Mouse (Mus musculus): ENCODE data around the gene Spata33. TPM values are rescaled to one million over a fixed set of nuclear protein-coding genes. Genes with fewer than 3 reads are reported as not detected.
"Not testable (repeated sequence)": the region's sequence is repeated elsewhere in the genome, so short reads cannot be mapped to it uniquely, and the experiment has no call there.

Gene Spata33
- 0.17 TPM in 1 of 2 replicates, not detected in the other for polyA plus RNA-seq (2012)

DNA sequence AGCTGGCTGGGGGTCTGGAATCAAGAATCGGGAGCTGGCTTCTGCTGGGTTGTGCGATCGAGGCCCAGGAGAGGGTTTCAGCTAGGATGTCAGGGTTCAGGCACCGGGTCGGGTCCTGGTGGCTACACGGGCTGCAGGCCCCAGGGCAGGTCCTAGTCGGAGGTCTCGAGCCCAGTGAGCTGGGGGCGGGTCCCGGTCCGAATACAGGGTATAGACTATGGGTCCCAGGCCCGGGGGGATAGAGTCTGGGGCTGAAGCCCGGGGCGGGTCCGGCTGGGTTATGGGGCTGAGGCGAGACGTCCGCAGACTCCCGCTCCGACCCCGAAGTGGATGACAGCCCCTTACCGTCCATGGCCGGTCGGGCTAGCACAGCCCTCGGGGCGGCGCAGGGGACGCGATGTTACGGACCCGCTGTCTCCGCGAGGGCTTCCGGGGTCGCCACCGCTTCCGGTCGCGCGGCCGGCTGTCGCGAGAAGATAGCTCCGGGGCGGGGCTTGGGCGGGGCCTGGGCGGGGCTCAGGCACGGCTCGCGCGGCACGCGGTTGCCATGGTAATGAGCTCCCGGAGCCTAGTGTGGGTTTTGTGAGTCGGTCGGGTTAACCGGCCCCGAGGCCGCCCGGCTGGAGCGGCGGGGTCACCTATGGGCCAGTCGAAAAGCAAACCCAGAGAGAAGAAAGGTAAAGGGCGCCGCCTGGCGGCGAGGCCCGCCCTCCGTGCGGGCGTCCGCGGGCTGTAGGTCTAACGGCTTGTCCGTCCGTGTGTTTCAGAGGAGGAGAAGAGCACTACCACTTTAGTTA is at the start of gene Spata33, which contains the start of gene Chmp1a:
Gene Spata33 (plus strand): TSS at position 512 of the 797 bp plus-strand sequence.
Gene Chmp1a (minus strand): TSS at position 443 of the 797 bp plus-strand sequence.
- H3K9me3 ChIP-seq (ENCODE audit: control insufficient read depth, low read length) = no peaks in the 10 kb centered on the region
- H3K36me3 ChIP-seq (ENCODE audit: control insufficient read depth) = peaks cover 36% of the 10 kb centered on the region
- TF ChIP-seq GATA1 (IDR thresholded peaks at IDR 0.05; ENCODE audit: low read length) (no peak), TAL1 (IDR thresholded peaks at IDR 0.05; ENCODE audit: low read length) (no peak)
- peak within 1 kb of the TSS; percentile 83 for H3K4me3 ChIP-seq (replicated peaks)
- peaks cover 17% of the 10 kb centered on the region for H3K27me3 ChIP-seq (ENCODE audit: control insufficient read depth)
- peaks cover 31% of the 10 kb centered on the region for H3K4me1 ChIP-seq (ENCODE audit: control insufficient read depth)

DNA sequence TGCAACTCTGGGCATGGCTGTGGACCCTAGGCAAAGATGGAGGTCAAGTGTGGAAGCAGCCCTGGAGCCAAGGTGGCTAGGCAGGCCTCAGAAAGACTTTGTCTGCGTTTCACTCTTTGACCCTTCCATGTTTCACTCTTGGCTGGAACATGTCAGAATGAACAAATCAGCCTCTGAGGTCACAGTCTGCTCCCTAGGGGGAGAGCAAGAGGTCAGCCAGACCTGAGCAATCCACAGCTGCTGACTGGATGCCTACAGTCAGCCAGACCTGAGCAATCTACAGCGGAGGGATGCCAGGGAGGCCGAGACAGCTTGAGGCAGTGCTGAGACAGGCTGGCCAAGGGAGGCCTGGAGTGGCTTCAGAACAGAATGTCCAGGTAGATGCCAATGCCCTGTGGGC is 31.2 kb upstream of the Spata33 start:
- Histone ChIP-seq H3K4me1 (ENCODE audit: control insufficient read depth) (no peaks in the 10 kb centered on the region; the same call in 1 of the 2 replicates), H3K9me3 (ENCODE audit: control insufficient read depth, low read length) (peaks cover 29% of the 10 kb centered on the region), H3K27me3 (ENCODE audit: control insufficient read depth) (peaks cover 2% of the 10 kb centered on the region), H3K4me3 (replicated peaks) (no peak overlapping the region), H3K36me3 (ENCODE audit: control insufficient read depth) (no peaks in the 10 kb centered on the region)
- TF ChIP-seq TAL1 (IDR thresholded peaks at IDR 0.05; ENCODE audit: low read length) = no peak
- TF ChIP-seq GATA1 (IDR thresholded peaks at IDR 0.05; ENCODE audit: low read length) = no peak

DNA sequence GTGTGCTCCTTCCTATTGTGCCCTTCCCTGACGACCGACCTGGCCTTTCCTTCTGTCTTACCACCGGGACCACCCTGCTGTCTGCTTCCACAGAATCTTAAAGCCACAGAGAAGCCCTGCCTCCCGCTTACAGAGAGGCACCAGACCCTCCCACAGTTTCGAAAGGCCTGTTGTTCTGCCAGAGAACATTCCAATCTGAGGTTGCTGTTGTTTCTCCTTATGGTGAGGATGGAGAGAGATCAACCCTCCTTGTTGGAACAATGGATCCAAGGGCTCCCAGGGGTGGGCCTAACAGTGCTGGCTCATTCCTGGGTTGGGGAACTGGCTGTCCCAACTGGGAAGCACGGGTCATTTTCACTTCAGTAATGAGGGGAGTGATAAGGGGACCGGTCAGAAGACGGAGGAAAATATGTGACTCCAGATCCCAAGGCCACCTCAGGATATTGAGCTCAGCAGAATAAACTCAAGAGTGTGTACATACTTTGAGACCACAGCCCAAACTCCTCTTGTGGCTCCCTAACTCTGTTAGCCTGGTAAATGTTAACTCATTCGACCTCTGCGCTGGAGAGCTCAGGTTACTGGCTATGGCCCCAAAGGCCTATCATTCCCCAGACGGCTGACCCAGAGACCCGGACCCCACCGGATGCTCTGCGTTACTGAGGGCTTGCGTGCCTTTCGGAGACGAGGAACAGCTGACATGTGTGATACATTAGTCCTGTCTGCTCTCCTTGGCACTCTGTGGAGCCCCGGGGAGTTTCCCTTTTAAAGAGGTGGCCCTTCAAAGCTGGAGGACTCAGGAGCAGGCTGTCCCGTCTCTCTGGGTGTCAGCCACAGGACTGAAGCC is 26.8 kb upstream of the Spata33 start, which contains the start of gene Dpep1:
Gene Dpep1 (plus strand): TSS at position 677 of the 844 bp plus-strand sequence.
- no peak within 1 kb of the TSS for H3K4me3 ChIP-seq (replicated peaks)
- peaks cover 22% of the 10 kb centered on the region for H3K4me1 ChIP-seq (ENCODE audit: control insufficient read depth)
- TF ChIP-seq TAL1 (IDR thresholded peaks at IDR 0.05; ENCODE audit: low read length) (no peak), GATA1 (IDR thresholded peaks at IDR 0.05; ENCODE audit: low read length) (no peak)
- no peaks in the 10 kb centered on the region for H3K36me3 ChIP-seq (ENCODE audit: control insufficient read depth)
- H3K9me3 ChIP-seq (ENCODE audit: control insufficient read depth, low read length) = no peaks in the 10 kb centered on the region
- H3K27me3 ChIP-seq (ENCODE audit: control insufficient read depth) = peaks cover 12% of the 10 kb centered on the region

DNA sequence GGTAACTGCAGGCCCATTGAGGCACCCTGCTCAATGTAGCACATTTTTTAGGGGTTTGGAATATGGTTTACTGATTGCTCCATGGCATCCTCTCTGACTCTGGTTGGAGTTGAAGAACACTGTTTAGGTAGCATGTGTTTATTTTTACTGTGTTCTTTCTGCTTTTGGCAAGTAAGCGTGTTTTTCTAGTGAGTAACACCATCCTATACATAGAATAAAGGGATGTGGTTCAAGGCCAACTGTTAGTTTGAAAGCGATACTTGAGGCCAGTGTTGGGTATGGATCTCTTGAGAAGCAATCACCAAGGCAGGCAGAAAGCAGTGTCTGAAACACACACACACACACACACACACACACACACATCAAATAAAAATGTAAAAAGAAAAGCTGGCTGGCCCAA is 24.6 kb upstream of the Spata33 start:
- Histone ChIP-seq H3K4me1 (ENCODE audit: control insufficient read depth) (peaks cover 30% of the 10 kb centered on the region), H3K9me3 (ENCODE audit: control insufficient read depth, low read length) (no peaks in the 10 kb centered on the region), H3K27me3 (ENCODE audit: control insufficient read depth) (peaks cover 14% of the 10 kb centered on the region), H3K36me3 (ENCODE audit: control insufficient read depth) (no peaks in the 10 kb centered on the region), H3K4me3 (replicated peaks) (no peak overlapping the region)
- no peak for TF ChIP-seq GATA1 (IDR thresholded peaks at IDR 0.05; ENCODE audit: low read length)
- no peak for TF ChIP-seq TAL1 (IDR thresholded peaks at IDR 0.05; ENCODE audit: low read length)

DNA sequence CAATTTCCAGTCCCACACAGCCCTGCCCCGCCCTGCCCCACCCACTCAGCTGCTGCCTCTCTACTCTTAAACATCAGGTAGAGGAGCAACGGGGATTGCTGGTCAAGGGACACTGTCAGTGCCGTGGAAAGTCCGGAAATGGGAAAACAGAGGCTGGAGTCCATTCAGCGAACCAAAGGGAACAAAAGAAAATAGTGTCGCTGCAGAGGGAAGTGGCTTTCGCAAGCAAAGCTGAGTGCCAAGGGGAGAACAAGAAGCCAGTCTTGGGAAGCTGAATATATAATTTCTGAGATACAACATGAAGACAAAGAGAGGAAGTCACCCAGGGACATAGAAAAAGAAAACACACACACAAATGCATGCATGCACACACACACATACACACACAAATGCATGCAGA is 23.8 kb upstream of the Spata33 start:
- Histone ChIP-seq H3K4me1 (ENCODE audit: control insufficient read depth) (peaks cover 30% of the 10 kb centered on the region), H3K27me3 (ENCODE audit: control insufficient read depth) (peaks cover 14% of the 10 kb centered on the region), H3K4me3 (replicated peaks) (no peak overlapping the region), H3K36me3 (ENCODE audit: control insufficient read depth) (no peaks in the 10 kb centered on the region), H3K9me3 (ENCODE audit: control insufficient read depth, low read length) (no peaks in the 10 kb centered on the region)
- TF ChIP-seq TAL1 (IDR thresholded peaks at IDR 0.05; ENCODE audit: low read length) (no peak), GATA1 (IDR thresholded peaks at IDR 0.05; ENCODE audit: low read length) (no peak)

DNA sequence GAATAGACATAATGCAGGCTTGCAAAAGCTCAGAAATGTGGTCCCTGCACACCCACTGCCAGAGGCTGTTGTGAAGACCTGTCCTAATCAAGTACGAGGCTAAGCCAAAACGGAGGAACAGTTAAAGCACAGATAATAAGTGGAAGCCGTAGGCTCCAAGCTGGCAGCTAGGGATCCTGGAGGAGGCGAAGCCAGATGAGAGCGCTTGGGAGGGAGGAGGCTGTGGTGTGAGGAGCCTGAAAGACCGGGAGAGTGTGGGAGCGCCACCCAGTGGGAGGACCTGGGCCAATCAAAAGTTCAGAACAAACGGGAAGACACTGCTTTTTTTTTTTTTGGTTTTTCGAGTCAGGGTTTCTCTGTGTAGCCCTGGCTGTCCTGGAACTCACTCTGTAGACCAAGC is 22.0 kb upstream of the Spata33 start:
- no peaks in the 10 kb centered on the region for H3K36me3 ChIP-seq (ENCODE audit: control insufficient read depth)
- peaks cover 31% of the 10 kb centered on the region for H3K4me1 ChIP-seq (ENCODE audit: control insufficient read depth)
- TF ChIP-seq GATA1 (IDR thresholded peaks at IDR 0.05; ENCODE audit: low read length) (no peak), TAL1 (IDR thresholded peaks at IDR 0.05; ENCODE audit: low read length) (no peak)
- H3K9me3 ChIP-seq (ENCODE audit: control insufficient read depth, low read length) = no peaks in the 10 kb centered on the region
- no peak overlapping the region for H3K4me3 ChIP-seq (replicated peaks)
- H3K27me3 ChIP-seq (ENCODE audit: control insufficient read depth) = peaks cover 18% of the 10 kb centered on the region

DNA sequence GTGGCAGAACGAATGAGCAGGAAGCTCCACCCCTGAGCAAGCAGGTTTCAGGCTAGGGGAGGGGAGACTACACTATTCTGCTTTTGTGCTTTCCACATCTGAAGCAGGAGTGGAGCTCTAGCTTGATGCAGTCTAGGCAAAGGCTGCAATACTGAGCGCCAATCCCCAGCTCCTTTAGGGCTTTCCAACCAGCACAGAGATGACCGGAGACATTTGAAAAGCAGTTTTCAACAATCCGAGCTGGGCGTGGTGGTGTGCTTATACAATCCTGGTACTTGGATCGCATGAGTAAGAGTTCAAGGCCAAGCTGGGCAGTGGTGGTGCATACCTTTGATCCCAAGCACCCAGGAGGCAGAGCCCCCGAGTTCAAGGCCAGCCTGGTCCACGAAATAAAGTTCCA is 20.7 kb upstream of the Spata33 start:
- Histone ChIP-seq H3K9me3 (ENCODE audit: control insufficient read depth, low read length) (peaks cover 2% of the 10 kb centered on the region), H3K36me3 (ENCODE audit: control insufficient read depth) (no peaks in the 10 kb centered on the region), H3K27me3 (ENCODE audit: control insufficient read depth) (peaks cover 15% of the 10 kb centered on the region), H3K4me3 (replicated peaks) (no peak overlapping the region), H3K4me1 (ENCODE audit: control insufficient read depth) (peaks cover 39% of the 10 kb centered on the region)
- TF ChIP-seq GATA1 (IDR thresholded peaks at IDR 0.05; ENCODE audit: low read length) (no peak), TAL1 (IDR thresholded peaks at IDR 0.05; ENCODE audit: low read length) (no peak)

DNA sequence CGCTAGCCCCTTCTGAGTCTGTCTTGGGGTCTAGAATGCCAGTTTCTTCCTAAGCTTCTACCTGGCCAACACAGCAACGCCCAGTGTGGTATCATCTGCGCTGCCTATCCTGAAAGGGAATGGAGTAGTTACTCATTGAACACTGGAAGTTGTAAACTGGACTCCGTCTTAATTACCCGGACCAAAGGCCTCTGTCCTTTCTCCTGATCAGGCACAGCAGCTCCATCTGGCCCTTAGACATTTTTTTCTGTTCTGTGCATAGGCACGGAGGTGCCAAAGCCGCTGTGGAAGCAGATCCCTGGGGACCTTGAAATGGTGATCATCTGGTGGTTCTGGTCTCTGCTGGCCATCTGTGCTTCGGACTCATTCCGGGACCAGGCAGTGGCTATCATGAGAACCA is 18.9 kb upstream of the Spata33 start:
- Histone ChIP-seq H3K27me3 (ENCODE audit: control insufficient read depth) (peaks cover 6% of the 10 kb centered on the region), H3K9me3 (ENCODE audit: control insufficient read depth, low read length) (peaks cover 8% of the 10 kb centered on the region), H3K4me1 (ENCODE audit: control insufficient read depth) (peaks cover 44% of the 10 kb centered on the region), H3K36me3 (ENCODE audit: control insufficient read depth) (no peaks in the 10 kb centered on the region), H3K4me3 (replicated peaks) (no peak overlapping the region)
- TF ChIP-seq TAL1 (IDR thresholded peaks at IDR 0.05; ENCODE audit: low read length) (no peak), GATA1 (IDR thresholded peaks at IDR 0.05; ENCODE audit: low read length) (no peak)

DNA sequence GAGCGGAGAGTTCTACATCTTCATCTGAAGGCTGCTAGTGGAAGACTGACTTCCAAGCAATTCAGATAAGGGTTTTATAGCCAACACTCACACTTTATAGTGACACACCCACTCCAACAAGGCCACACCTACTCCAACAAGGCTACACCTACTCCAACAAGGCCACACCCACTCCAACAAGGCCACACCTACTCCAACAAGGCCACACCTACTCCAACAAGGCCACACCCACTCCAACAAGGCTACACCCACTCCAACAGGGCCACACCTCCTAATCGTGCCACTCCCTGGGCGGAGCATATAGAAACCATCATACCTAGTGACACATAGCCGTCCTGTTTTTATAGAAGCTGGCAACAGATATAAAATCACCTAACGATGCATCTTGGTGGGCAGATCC is 15.6 kb upstream of the Spata33 start:
- H3K36me3 ChIP-seq (ENCODE audit: control insufficient read depth); H3K9me3 ChIP-seq (ENCODE audit: control insufficient read depth, low read length); H3K4me3 ChIP-seq (replicated peaks): not testable (repeated sequence)
- Histone ChIP-seq H3K4me1 (ENCODE audit: control insufficient read depth) (peaks cover 21% of the 10 kb centered on the region), H3K27me3 (ENCODE audit: control insufficient read depth) (peaks cover 18% of the 10 kb centered on the region)

Measured in erythroblast, embryonic 14.5 days (primary cell).